Mouse (Mus musculus): Measurements from ENCODE around the gene Csnk1e.

Csnk1e gene

GRCm38 (mm10) chr15:79443856-79444410 is 11.4 kb downstream of the Csnk1e start:
- DNase-seq (ENCODE audit: low read depth in 1 of 2, low spot score in 2 of 2) = no peak

- DNase-seq (ENCODE audit: low read depth in 1 of 2, low spot score in 2 of 2) = no peak
Observed at GRCm38 (mm10) chr15:79442961-79443518, 12.3 kb downstream of the Csnk1e start.

GRCm38 (mm10) chr15:79442257-79442611 is 13.1 kb downstream of the Csnk1e start:
- no peak for DNase-seq (ENCODE audit: low read depth in 1 of 2, low spot score in 2 of 2)

- peak in 1 of 2 experiments; percentile 44 for DNase-seq (ENCODE audit: low read depth in 1 of 2, low spot score in 2 of 2)
Observed at GRCm38 (mm10) chr15:79441331-79442256, 13.8 kb downstream of the Csnk1e start.

GRCm38 (mm10) chr15:79440651-79441330 is 14.6 kb downstream of the Csnk1e start:
- peak in 1 of 2 experiments; percentile 19 for DNase-seq (ENCODE audit: low read depth in 1 of 2, low spot score in 2 of 2)

GRCm38 (mm10) chr15:79440223-79440622 is 15.1 kb downstream of the Csnk1e start:
- peak in 1 of 2 experiments; percentile 32 for DNase-seq (ENCODE audit: low read depth in 1 of 2, low spot score in 2 of 2)

- no peak for DNase-seq (ENCODE audit: low read depth in 1 of 2, low spot score in 2 of 2)
Observed at GRCm38 (mm10) chr15:79439386-79439785, 16.0 kb downstream of the Csnk1e start.

- DNase-seq (ENCODE audit: low read depth in 1 of 2, low spot score in 2 of 2) = no peak
Observed at GRCm38 (mm10) chr15:79438816-79439215, 16.6 kb downstream of the Csnk1e start.

- no peak for DNase-seq (ENCODE audit: low read depth in 1 of 2, low spot score in 2 of 2)
Observed at GRCm38 (mm10) chr15:79438209-79438810, 17.1 kb downstream of the Csnk1e start.

- DNase-seq (ENCODE audit: low read depth in 1 of 2, low spot score in 2 of 2) = no peak
Observed at GRCm38 (mm10) chr15:79437541-79438208, 17.7 kb downstream of the Csnk1e start.

GRCm38 (mm10) chr15:79436481-79436921 is 18.9 kb downstream of the Csnk1e start:
- no peak for DNase-seq (ENCODE audit: low read depth in 1 of 2, low spot score in 2 of 2)

GRCm38 (mm10) chr15:79435191-79435671 is 20.1 kb downstream of the Csnk1e start:
- DNase-seq (ENCODE audit: low read depth in 1 of 2, low spot score in 2 of 2) = no peak

- DNase-seq (ENCODE audit: low read depth in 1 of 2, low spot score in 2 of 2) = peak in 1 of 2 experiments; percentile 43
Observed at GRCm38 (mm10) chr15:79432892-79433291, 22.5 kb downstream of the Csnk1e start.

GRCm38 (mm10) chr15:79432328-79432727 is 23.0 kb downstream of the Csnk1e start:
- DNase-seq (ENCODE audit: low read depth in 1 of 2, low spot score in 2 of 2) = no peak

- no peak for DNase-seq (ENCODE audit: low read depth in 1 of 2, low spot score in 2 of 2)
Observed at GRCm38 (mm10) chr15:79431925-79432324, 23.4 kb downstream of the Csnk1e start.

GRCm38 (mm10) chr15:79430461-79431000 is 24.8 kb downstream of the Csnk1e start:
- no peak for DNase-seq (ENCODE audit: low read depth in 1 of 2, low spot score in 2 of 2)

GRCm38 (mm10) chr15:79429994-79430393 is 25.4 kb downstream of the Csnk1e start:
- DNase-seq (ENCODE audit: low read depth in 1 of 2, low spot score in 2 of 2) = no peak

- no peak for DNase-seq (ENCODE audit: low read depth in 1 of 2, low spot score in 2 of 2)
Observed at GRCm38 (mm10) chr15:79429527-79429926, 25.8 kb downstream of the Csnk1e start.

- DNase-seq (ENCODE audit: low read depth in 1 of 2, low spot score in 2 of 2) = no peak
Observed at GRCm38 (mm10) chr15:79428616-79429015, 26.8 kb downstream of the Csnk1e start.

- DNase-seq (ENCODE audit: low read depth in 1 of 2, low spot score in 2 of 2) = no peak
Observed at GRCm38 (mm10) chr15:79427516-79427915, 27.9 kb downstream of the Csnk1e start.
